Mouse (Mus musculus): ENCODE measurements around the gene Ppil1. TPM values are rescaled to one million over a fixed set of nuclear protein-coding genes. Genes with fewer than 3 reads are reported as not detected.

The Ppil1 gene
- polyA plus RNA-seq, 1 experiment: 30.1 TPM

DNA sequence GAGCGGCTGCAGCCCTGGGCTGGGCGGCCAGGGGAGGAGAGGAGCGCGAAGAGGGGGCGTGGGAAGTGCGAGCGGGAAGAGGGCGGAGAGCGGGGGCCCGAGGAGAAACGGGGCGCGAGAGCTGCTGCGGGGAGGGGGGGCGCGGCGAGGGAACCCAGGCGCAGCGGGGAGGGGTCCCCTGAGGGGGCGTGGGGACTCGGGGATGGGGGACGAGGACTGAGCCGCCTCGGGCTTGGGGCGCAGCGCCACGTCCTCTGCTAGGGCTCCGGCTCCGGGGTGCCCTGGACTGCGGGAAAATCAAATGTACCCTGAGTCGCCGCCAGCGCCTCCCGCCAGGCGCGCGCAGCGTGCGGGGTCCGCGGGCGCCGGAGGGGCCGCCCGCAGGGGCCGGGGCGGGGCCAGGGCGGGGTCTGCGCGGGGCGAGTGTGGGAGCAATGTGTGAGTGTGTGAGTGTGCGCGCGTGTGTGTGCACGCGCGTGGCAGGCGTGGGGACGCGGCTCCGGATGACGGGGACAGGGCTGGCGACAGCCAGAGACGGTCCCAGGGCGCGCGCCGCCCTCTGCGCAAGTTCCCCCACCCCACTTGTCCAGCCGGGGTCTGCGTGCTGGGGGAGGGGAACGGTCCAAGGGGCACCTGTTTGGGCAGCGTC, 26.1 kb downstream of the Ppil1 start, which contains the start of gene Cpne5:
Gene Cpne5 (minus strand): TSS at position 396 of the 649 bp plus-strand sequence.
- no peak for TF ChIP-seq E2F4 (IDR thresholded peaks at IDR 0.05; ENCODE audit: insufficient read depth)
- TF ChIP-seq MYOG (IDR thresholded peaks at IDR 0.05; ENCODE audit: control insufficient read depth in 1 of 3, insufficient read depth in 1 of 3, insufficient read length in 2 of 3, low read depth in 2 of 3): no peak
- no peak for TF ChIP-seq SRF (IDR thresholded peaks at IDR 0.05; ENCODE audit: control insufficient read depth, insufficient read length, low read depth)
- no peak for TF ChIP-seq POLR2A (IDR thresholded peaks at IDR 0.05; ENCODE audit: insufficient read length, low read depth)
- TF ChIP-seq REST (IDR thresholded peaks at IDR 0.05; ENCODE audit: insufficient read depth, insufficient read length): no peak
- TF ChIP-seq MYOD1 (IDR thresholded peaks at IDR 0.05; ENCODE audit: control insufficient read depth in 1 of 3, insufficient read length in 2 of 3, low read depth in 2 of 3): no peak
- TF ChIP-seq CEBPB (IDR thresholded peaks at IDR 0.05; ENCODE audit: insufficient read depth, poor library complexity, severe bottlenecking): no peak
- TF ChIP-seq TCF12 (IDR thresholded peaks at IDR 0.05; ENCODE audit: insufficient read depth, poor library complexity, severe bottlenecking): no peak
- TF ChIP-seq USF1 (IDR thresholded peaks at IDR 0.05; ENCODE audit: low read depth): no peak
- TF ChIP-seq POLR2AphosphoS2 (IDR thresholded peaks at IDR 0.05; ENCODE audit: insufficient read length, low read depth): no peak
- no peak for TF ChIP-seq TCF3 (IDR thresholded peaks at IDR 0.05; ENCODE audit: insufficient read length, low read depth)
- TF ChIP-seq MAX (IDR thresholded peaks at IDR 0.05; ENCODE audit: low read depth): no peak

DNA sequence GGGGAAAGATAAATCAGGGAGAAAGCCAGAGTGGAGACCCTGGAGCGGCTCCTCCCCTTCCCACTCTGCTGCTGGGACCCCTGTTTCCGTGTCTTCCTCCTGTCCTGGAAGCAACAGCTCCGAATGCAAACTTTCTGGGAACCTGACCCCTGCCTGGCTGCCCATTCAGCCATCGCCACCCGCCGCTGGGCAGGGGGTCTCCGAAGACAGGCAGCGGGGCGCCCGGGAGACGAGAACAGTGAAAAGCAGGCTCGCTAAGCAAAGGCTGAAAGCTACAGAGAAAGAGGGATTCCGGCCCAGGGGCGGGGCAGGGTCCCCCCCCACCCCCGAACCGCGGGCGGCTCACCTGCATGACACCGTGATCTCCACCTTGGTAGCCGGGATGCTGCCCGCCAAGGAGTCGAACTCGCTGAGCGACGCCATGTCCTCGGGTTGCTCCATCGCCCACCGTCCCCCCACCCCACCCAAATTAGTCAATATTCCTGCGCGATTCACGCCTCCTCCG, 26.7 kb downstream of the Ppil1 start:
- H3K4me3 ChIP-seq: no peak overlapping the region
- H3K79me2 ChIP-seq (ENCODE audit: control insufficient read depth, insufficient read depth): no peaks in the 10 kb centered on the region
- H3K36me3 ChIP-seq (ENCODE audit: control insufficient read depth, insufficient read depth): no peaks in the 10 kb centered on the region
- no peak for TF ChIP-seq TCF3 (IDR thresholded peaks at IDR 0.05; ENCODE audit: insufficient read length, low read depth)
- TF ChIP-seq CEBPB (IDR thresholded peaks at IDR 0.05; ENCODE audit: insufficient read depth, poor library complexity, severe bottlenecking): no peak
- TF ChIP-seq USF1 (IDR thresholded peaks at IDR 0.05; ENCODE audit: low read depth): no peak
- TF ChIP-seq E2F4 (IDR thresholded peaks at IDR 0.05; ENCODE audit: insufficient read depth): no peak
- TF ChIP-seq POLR2AphosphoS2 (IDR thresholded peaks at IDR 0.05; ENCODE audit: insufficient read length, low read depth): no peak
- TF ChIP-seq REST (IDR thresholded peaks at IDR 0.05; ENCODE audit: insufficient read depth, insufficient read length): no peak
- no peak for TF ChIP-seq MYOD1 (IDR thresholded peaks at IDR 0.05; ENCODE audit: control insufficient read depth in 1 of 3, insufficient read length in 2 of 3, low read depth in 2 of 3)
- no peak for TF ChIP-seq POLR2A (IDR thresholded peaks at IDR 0.05; ENCODE audit: insufficient read length, low read depth)
- no peak for TF ChIP-seq MAX (IDR thresholded peaks at IDR 0.05; ENCODE audit: low read depth)
- no peak for TF ChIP-seq SRF (IDR thresholded peaks at IDR 0.05; ENCODE audit: control insufficient read depth, insufficient read length, low read depth)
- no peak for TF ChIP-seq MYOG (IDR thresholded peaks at IDR 0.05; ENCODE audit: control insufficient read depth in 1 of 3, insufficient read depth in 1 of 3, insufficient read length in 2 of 3, low read depth in 2 of 3)
- TF ChIP-seq TCF12 (IDR thresholded peaks at IDR 0.05; ENCODE audit: insufficient read depth, poor library complexity, severe bottlenecking): no peak
- peaks cover 56% of the 10 kb centered on the region for H3K27me3 ChIP-seq (ENCODE audit: control insufficient read depth, insufficient read depth, insufficient read length)
- H3ac ChIP-seq (ENCODE audit: control insufficient read depth, insufficient read length): no peak overlapping the region
- H3K4me2 ChIP-seq (ENCODE audit: low read depth): no peak overlapping the region

More for the DNA sequence above, 26.1 kb downstream of the Ppil1 start, which contains the start of gene Cpne5:
- Histone ChIP-seq H3K36me3 (ENCODE audit: control insufficient read depth, insufficient read depth) (no peaks in the 10 kb centered on the region), H3K4me2 (ENCODE audit: low read depth) (peak within 1 kb of the TSS; percentile 6), H3K27me3 (ENCODE audit: control insufficient read depth, insufficient read depth, insufficient read length) (peaks cover 56% of the 10 kb centered on the region), H3K79me2 (ENCODE audit: control insufficient read depth, insufficient read depth) (no peaks in the 10 kb centered on the region), H3ac (ENCODE audit: control insufficient read depth, insufficient read length) (no peak within 1 kb of the TSS), H3K4me3 (no peak within 1 kb of the TSS)

DNA sequence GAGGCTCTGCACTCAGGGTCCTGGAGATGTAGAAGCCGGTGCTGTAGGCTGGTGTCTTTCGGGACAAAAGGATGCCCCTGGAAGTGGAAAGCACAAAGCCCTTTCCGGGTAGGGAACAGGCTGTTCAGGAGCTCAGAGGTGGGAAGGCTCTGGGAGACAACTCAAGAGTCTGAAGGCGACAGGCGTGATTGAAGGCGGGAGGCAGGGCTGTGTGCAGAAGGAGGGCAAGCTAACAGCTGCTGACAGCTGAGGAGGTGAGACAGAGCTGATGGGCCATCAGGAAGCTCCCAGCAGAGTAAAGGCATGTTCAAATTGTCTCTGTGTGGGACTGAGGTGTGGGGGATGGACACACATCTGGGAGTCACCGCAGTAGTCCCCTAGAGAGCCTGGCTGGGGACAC, 27.9 kb downstream of the Ppil1 start:
- no peaks in the 10 kb centered on the region for H3K36me3 ChIP-seq (ENCODE audit: control insufficient read depth, insufficient read depth)
- no peak overlapping the region for H3K4me2 ChIP-seq (ENCODE audit: low read depth)
- no peak overlapping the region for H3ac ChIP-seq (ENCODE audit: control insufficient read depth, insufficient read length)
- TF ChIP-seq TCF12 (IDR thresholded peaks at IDR 0.05; ENCODE audit: insufficient read depth, poor library complexity, severe bottlenecking) (no peak), MYOD1 (IDR thresholded peaks at IDR 0.05; ENCODE audit: control insufficient read depth in 1 of 3, insufficient read length in 2 of 3, low read depth in 2 of 3) (peak in 1 of 3 experiments; percentile 24), POLR2AphosphoS2 (IDR thresholded peaks at IDR 0.05; ENCODE audit: insufficient read length, low read depth) (no peak), SRF (IDR thresholded peaks at IDR 0.05; ENCODE audit: control insufficient read depth, insufficient read length, low read depth) (no peak), MYOG (IDR thresholded peaks at IDR 0.05; ENCODE audit: control insufficient read depth in 1 of 3, insufficient read depth in 1 of 3, insufficient read length in 2 of 3, low read depth in 2 of 3) (no peak), MAX (IDR thresholded peaks at IDR 0.05; ENCODE audit: low read depth) (no peak), CEBPB (IDR thresholded peaks at IDR 0.05; ENCODE audit: insufficient read depth, poor library complexity, severe bottlenecking) (no peak), TCF3 (IDR thresholded peaks at IDR 0.05; ENCODE audit: insufficient read length, low read depth) (no peak)
- H3K4me3 ChIP-seq: no peak overlapping the region
- H3K79me2 ChIP-seq (ENCODE audit: control insufficient read depth, insufficient read depth): no peaks in the 10 kb centered on the region
- H3K27me3 ChIP-seq (ENCODE audit: control insufficient read depth, insufficient read depth, insufficient read length): peaks cover 68% of the 10 kb centered on the region

DNA sequence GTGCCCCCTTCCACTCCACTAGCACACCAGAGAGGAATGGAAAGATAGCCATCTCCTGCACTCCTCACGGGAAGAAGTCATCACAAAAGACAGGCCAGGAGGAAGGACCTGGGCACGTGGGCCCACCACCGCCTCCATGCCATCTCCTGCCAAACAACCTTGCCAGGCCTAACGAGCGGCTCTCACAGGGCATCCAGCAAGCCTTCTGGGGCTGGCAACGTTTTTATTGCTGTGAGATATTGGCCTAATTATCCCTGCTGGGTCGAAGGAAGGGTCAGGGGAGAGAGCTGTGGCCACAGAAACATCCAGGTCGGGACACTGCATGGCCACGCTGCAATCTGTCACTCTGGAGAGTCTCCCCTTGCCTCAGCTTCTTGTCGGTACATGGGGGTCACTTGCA, 32.9 kb downstream of the Ppil1 start:
- Histone ChIP-seq H3K36me3 (ENCODE audit: control insufficient read depth, insufficient read depth) (no peaks in the 10 kb centered on the region), H3K4me3 (no peak overlapping the region)

More for the DNA sequence above, 32.9 kb downstream of the Ppil1 start:
- peaks cover 41% of the 10 kb centered on the region for H3K27me3 ChIP-seq (ENCODE audit: control insufficient read depth, insufficient read depth, insufficient read length)
- H3K4me2 ChIP-seq (ENCODE audit: low read depth): no peak overlapping the region
- H3ac ChIP-seq (ENCODE audit: control insufficient read depth, insufficient read length): no peak overlapping the region
- H3K79me2 ChIP-seq (ENCODE audit: control insufficient read depth, insufficient read depth): no peaks in the 10 kb centered on the region
- TF ChIP-seq TCF3 (IDR thresholded peaks at IDR 0.05; ENCODE audit: insufficient read length, low read depth) (no peak), CEBPB (IDR thresholded peaks at IDR 0.05; ENCODE audit: insufficient read depth, poor library complexity, severe bottlenecking) (no peak), SRF (IDR thresholded peaks at IDR 0.05; ENCODE audit: control insufficient read depth, insufficient read length, low read depth) (no peak), MAX (IDR thresholded peaks at IDR 0.05; ENCODE audit: low read depth) (no peak), POLR2AphosphoS2 (IDR thresholded peaks at IDR 0.05; ENCODE audit: insufficient read length, low read depth) (no peak), REST (IDR thresholded peaks at IDR 0.05; ENCODE audit: insufficient read depth, insufficient read length) (no peak), E2F4 (IDR thresholded peaks at IDR 0.05; ENCODE audit: insufficient read depth) (no peak), USF1 (IDR thresholded peaks at IDR 0.05; ENCODE audit: low read depth) (no peak), POLR2A (IDR thresholded peaks at IDR 0.05; ENCODE audit: insufficient read length, low read depth) (no peak), MYOD1 (IDR thresholded peaks at IDR 0.05; ENCODE audit: control insufficient read depth in 1 of 3, insufficient read length in 2 of 3, low read depth in 2 of 3) (no peak), TCF12 (IDR thresholded peaks at IDR 0.05; ENCODE audit: insufficient read depth, poor library complexity, severe bottlenecking) (no peak), MYOG (IDR thresholded peaks at IDR 0.05; ENCODE audit: control insufficient read depth in 1 of 3, insufficient read depth in 1 of 3, insufficient read length in 2 of 3, low read depth in 2 of 3) (no peak)

Measured in myocyte (in vitro differentiated cells).